Comparison of ENCODE assay signal across 12 mouse cellular contexts in genomic region chr1:155167453-155167852, GRCm38 (mm10).
"Had no signal": no experiment of that assay in that cellular context is flagged by ENCODE, and none has a peak within 500 bp of the region (broad histone marks: within the 10 kb centered on the region; RNA-seq: fewer than 3 reads in every experiment).

No protein-coding gene starts in this region.

- DNase-seq: kidney, adult 2 months; kidney, postnatal 25 days; liver; liver, embryonic 13.5 days; liver, postnatal 0 days; lung, postnatal 14 days; thymus, adult 18-20 months; thymus, postnatal 14 days had no signal

- H3K4me2 ChIP-seq: limb, embryonic 12.5 days; liver, embryonic 13.5 days; midbrain, embryonic 15.5 days; neural tube, embryonic 12.5 days had no signal

- H3K27me3 ChIP-seq: limb, embryonic 12.5 days; liver, embryonic 13.5 days; midbrain, embryonic 15.5 days; neural tube, embryonic 12.5 days had no signal

- H3K9ac ChIP-seq: limb, embryonic 12.5 days; liver, embryonic 13.5 days; liver, postnatal 0 days; midbrain, embryonic 15.5 days; neural tube, embryonic 12.5 days had no signal

- ATAC-seq: intestine, embryonic 16.5 days; liver, postnatal 0 days; midbrain, embryonic 15.5 days had no signal

- H3K9me3 ChIP-seq: limb, embryonic 12.5 days; liver, embryonic 13.5 days; midbrain, embryonic 15.5 days; neural tube, embryonic 12.5 days had no signal

- H3K36me3 ChIP-seq: liver, embryonic 13.5 days; midbrain, embryonic 15.5 days; neural tube, embryonic 12.5 days had no signal

- H3K27ac ChIP-seq: limb, embryonic 12.5 days; liver, embryonic 13.5 days; midbrain, embryonic 15.5 days; neural tube, embryonic 12.5 days had no signal

- H3K4me3 ChIP-seq: limb, embryonic 12.5 days; liver, embryonic 13.5 days; midbrain, embryonic 15.5 days; neural tube, embryonic 12.5 days had no signal
